Mouse (Mus musculus): ENCODE results near the gene Smarca4.

- TF ChIP-seq CTCF (IDR thresholded peaks at IDR 0.05; ENCODE audit: low read depth): peak; percentile 86
- no peak for TF ChIP-seq EP300 (IDR thresholded peaks at IDR 0.05; ENCODE audit: low read depth)
These were observed 14.1 kb upstream of the Smarca4 start for GRCm38 (mm10) chr9:21601722-21602399.
